Comparison of ENCODE assay signal across 29 mouse cellular contexts in genomic region chr16:5036649-5037234, GRCm38 (mm10). TPM values are rescaled to one million over a fixed set of nuclear protein-coding genes. Genes with fewer than 3 reads are reported as not detected.
DNase-seq lines count a peak whose midpoint lies in the region; ATAC-seq and TF ChIP-seq lines count a peak whose summit lies in the region.
"Had no signal": no experiment of that assay in that cellular context is flagged by ENCODE, and none has a peak within 500 bp of the region (broad histone marks: within the 10 kb centered on the region; RNA-seq: fewer than 3 reads in every experiment).

No protein-coding gene starts in this region.

- H3K27ac ChIP-seq in heart, adult 2 months: no peak overlapping the region; the same call in 1 of the 2 replicates
- peak overlapping the region; percentile 23; the same call in 1 of the 2 replicates for H3K27ac ChIP-seq in layer of hippocampus, adult 2 months
- H3K27ac ChIP-seq: forebrain, embryonic 13.5 days; hindbrain, embryonic 13.5 days; limb, embryonic 13.5 days; liver, embryonic 13.5 days; midbrain, embryonic 15.5 days had no signal

- H3K36me3 ChIP-seq in heart, adult 2 months (ENCODE audit: control insufficient read depth, insufficient read depth, low read length): peaks cover 22% of the 10 kb centered on the region

- CTCF ChIA-PET in Patski (lab: Charles Lee): interaction anchor here (1.0 to 1.7 kb wide), 4 partner anchors 9 to 80 kb away, joined by 3 read pairs; partner anchors contain the start of gene Rogdi

- no peak overlapping the region for H3K9ac ChIP-seq in heart, adult 2 months (ENCODE audit: low read depth, low read length)
- H3K9ac ChIP-seq: forebrain, embryonic 13.5 days; hindbrain, embryonic 13.5 days; limb, embryonic 13.5 days; liver, embryonic 13.5 days; midbrain, embryonic 15.5 days had no signal

- no peak overlapping the region for H3K4me3 ChIP-seq in heart, adult 2 months
- H3K4me3 ChIP-seq in layer of hippocampus, adult 2 months: no peak overlapping the region
- H3K4me3 ChIP-seq: erythroblast, embryonic 14.5 days; forebrain, embryonic 13.5 days; hindbrain, embryonic 13.5 days; limb, embryonic 13.5 days; liver, embryonic 13.5 days; midbrain, embryonic 15.5 days; myocyte had no signal

- in situ Hi-C loops in Patski (cut with MboI; ENCODE audit: low pct_unique_long_range_greater_than_20kb): no loop called here

- H3K79me2 ChIP-seq in heart, adult 2 months (replicated peaks; ENCODE audit: control insufficient read depth, insufficient read depth, low read length): peaks cover 2% of the 10 kb centered on the region

- H3K27me3 ChIP-seq in heart, adult 2 months (ENCODE audit: control insufficient read depth, insufficient read depth, low read length): no peaks in the 10 kb centered on the region
- no peaks in the 10 kb centered on the region for H3K27me3 ChIP-seq in Patski
- H3K27me3 ChIP-seq: forebrain, embryonic 13.5 days; hindbrain, embryonic 13.5 days; limb, embryonic 13.5 days; liver, embryonic 13.5 days; midbrain, embryonic 15.5 days had no signal

- 70% methylated on average over 5 of the region's 5 CpGs for WGBS in heart, adult 2 months

- intact Hi-C loops in heart, adult 2 months (cut with DNase I): no loop called here
- intact Hi-C loops in heart, postnatal 25 days (cut with DNase I): no loop called here
- intact Hi-C loops in heart, postnatal 36 days (cut with DNase I): no loop called here

- peaks cover 2% of the 10 kb centered on the region for H3K4me1 ChIP-seq in heart, adult 2 months (ENCODE audit: control insufficient read depth, insufficient read depth, low read length)
- H3K4me1 ChIP-seq: forebrain, embryonic 13.5 days; hindbrain, embryonic 13.5 days; limb, embryonic 13.5 days; liver, embryonic 13.5 days; midbrain, embryonic 15.5 days had no signal

- TF ChIP-seq POLR2A in heart, adult 2 months (IDR thresholded peaks at IDR 0.05; ENCODE audit: insufficient read depth, low read depth, low read length): 0 out of 2 replicates have a peak, but pooled peaks have one; percentile 29

- DNase-seq in heart, adult 2 months: peak; percentile 43 to 47
- DNase-seq in heart, postnatal 25 days (ENCODE audit: low spot score): no peak
- DNase-seq in layer of hippocampus, adult 2 months (ENCODE audit: low spot score in 2 of 2): peak in 1 of 2 experiments; percentile 23
- DNase-seq in layer of hippocampus, postnatal 36 days: no peak
- peak; percentile 55 for DNase-seq in Patski (ENCODE audit: low read depth, low spot score)
- DNase-seq in heart, postnatal 36 days: peak; percentile 24 to 37
- DNase-seq in yolk sac, embryonic 10.5 days (ENCODE audit: low spot score): no peak
- DNase-seq: adrenal gland, adult 2 months; cerebellum, adult 8-10 months; gastrocnemius, postnatal 10 days; liver, embryonic 13.5 days; right cerebral cortex, postnatal 25 days; thymus, postnatal 4 days had no signal

- peak; percentile 62 for ATAC-seq in Patski
- ATAC-seq: forebrain, embryonic 13.5 days; midbrain, embryonic 15.5 days had no signal

- no peak for TF ChIP-seq CTCF in heart, adult 2 months (IDR thresholded peaks at IDR 0.05)
- TF ChIP-seq CTCF in layer of hippocampus, adult 2 months (conservative IDR thresholded peaks at IDR 0.05): no peak
- TF ChIP-seq CTCF in Patski (IDR thresholded peaks at IDR 0.05): no peak

- TF ChIP-seq EP300 in heart, adult 2 months (IDR thresholded peaks at IDR 0.05; ENCODE audit: insufficient read depth, low read depth, low read length): 0 out of 2 replicates have a peak, but pooled peaks have one; percentile 22

- POLR2A ChIA-PET in Patski (lab: Charles Lee): interaction anchor here (0.6 to 0.9 kb wide), 2 partner anchors 20 to 122 kb away, joined by 3 read pairs; no protein-coding TSS in a partner anchor

RNA-seq across cellular contexts. Expression of gene Glyr1, which starts 12.9 kb away (rescaled TPM):
- total RNA-seq in heart, adult 2 months (2021): 10 to 100 TPM; 39.2 to 42.9 TPM
- polyA plus RNA-seq in heart, adult 2 months (2012; rRNA removed): 35.9 and 48.6 TPM in 2 replicates
- 10 to 100 TPM; 42.4 to 46.8 TPM for total RNA-seq in heart, postnatal 25 days (2021)
- 100 to 1,000 TPM; 144 TPM for total RNA-seq in layer of hippocampus, adult 2 months (2021)
- total RNA-seq in layer of hippocampus, postnatal 36 days (2021): 100 to 1,000 TPM; 139 TPM
- polyA plus RNA-seq in Patski (2021): 102 TPM
- 10 to 100 TPM; 43.8 to 46.0 TPM for total RNA-seq in heart, postnatal 36 days (2021)

RNA-seq across cellular contexts. Expression of gene Ubn1, which starts 13.1 kb away (rescaled TPM):
- total RNA-seq in heart, adult 2 months (2021): 10 to 100 TPM; 22.8 to 23.1 TPM
- polyA plus RNA-seq in heart, adult 2 months (2012; rRNA removed): 15.8 and 21.2 TPM in 2 replicates
- 10 to 100 TPM; 23.5 to 30.8 TPM for total RNA-seq in heart, postnatal 25 days (2021)
- total RNA-seq in layer of hippocampus, adult 2 months (2021): 10 to 100 TPM; 43.6 to 44.2 TPM
- total RNA-seq in layer of hippocampus, postnatal 36 days (2021): 10 to 100 TPM; 42.9 to 45.0 TPM
- 27.7 TPM for polyA plus RNA-seq in Patski (2021)
- total RNA-seq in heart, postnatal 36 days (2021): 10 to 100 TPM; 26.4 to 28.5 TPM

RNA-seq across cellular contexts. Expression of gene Rogdi, which starts 23.4 kb away (rescaled TPM):
- 10 to 100 TPM; 15.5 to 19.4 TPM for total RNA-seq in heart, adult 2 months (2021)
- polyA plus RNA-seq in heart, adult 2 months (2012; rRNA removed): 50.7 and 63.0 TPM in 2 replicates
- total RNA-seq in heart, postnatal 25 days (2021): 10 to 100 TPM; 20.8 to 22.4 TPM
- 100 to 1,000 TPM; 394 to 420 TPM for total RNA-seq in layer of hippocampus, adult 2 months (2021)
- total RNA-seq in layer of hippocampus, postnatal 36 days (2021): 100 to 1,000 TPM; 362 to 395 TPM
- 50.2 TPM for polyA plus RNA-seq in Patski (2021)
- total RNA-seq in heart, postnatal 36 days (2021): 10 to 100 TPM; 16.2 to 19.7 TPM

RNA-seq across cellular contexts. Expression of gene Smim22, which starts 29.7 kb away (rescaled TPM):
- not detected for total RNA-seq in heart, adult 2 months (2021)
- polyA plus RNA-seq in heart, adult 2 months (2012; rRNA removed): 2.1 TPM in 1 of 2 replicates, not detected in the other
- total RNA-seq in heart, postnatal 25 days (2021): not detected
- total RNA-seq in layer of hippocampus, adult 2 months (2021): not detected
- not detected for total RNA-seq in layer of hippocampus, postnatal 36 days (2021)
- not detected for polyA plus RNA-seq in Patski (2021)
- total RNA-seq in heart, postnatal 36 days (2021): not detected
- total RNA-seq: adrenal gland, adult 2 months; common myeloid progenitor, adult 5-6 weeks; gastrocnemius, postnatal 10 days; layer of hippocampus, postnatal 10 days; megakaryocyte-erythroid progenitor cell, adult 5-6 weeks had no signal
- polyA plus RNA-seq: erythroblast, embryonic 14.5 days; forebrain, embryonic 13.5 days; neural tube, embryonic 14.5 days had no signal

RNA-seq across cellular contexts. Expression of gene Sept12, which starts 39.1 kb away (rescaled TPM):
- not detected for total RNA-seq in heart, adult 2 months (2021)
- 0.20 and 0.23 TPM in 2 replicates for polyA plus RNA-seq in heart, adult 2 months (2012; rRNA removed)
- not detected for total RNA-seq in heart, postnatal 25 days (2021)
- total RNA-seq in layer of hippocampus, adult 2 months (2021): not detected
- not detected for total RNA-seq in layer of hippocampus, postnatal 36 days (2021)
- polyA plus RNA-seq in Patski (2021): 0.09 TPM
- not detected for total RNA-seq in heart, postnatal 36 days (2021)
- total RNA-seq: adrenal gland, adult 2 months; common myeloid progenitor, adult 5-6 weeks; gastrocnemius, postnatal 10 days; layer of hippocampus, postnatal 10 days; megakaryocyte-erythroid progenitor cell, adult 5-6 weeks had no signal
- polyA plus RNA-seq: adrenal gland, adult 2 months; embryonic facial prominence, embryonic 11.5 days; erythroblast, embryonic 14.5 days; forebrain, embryonic 13.5 days; heart, embryonic 14.5 days; hindbrain, embryonic 13.5 days; intestine, embryonic 14.5 days; limb, embryonic 13.5 days; liver, embryonic 13.5 days; lung, embryonic 16.5 days; midbrain, embryonic 15.5 days; neural tube, embryonic 14.5 days; spleen, adult 2 months; stomach, embryonic 14.5 days had no signal

Comparison
In these comparisons a context has a peak if more than half of its experiments do, and no peak if none do; other contexts are left out.
1. DNase-seq: peak in heart, adult 2 months (2 of 2), Patski (single experiment) and heart, postnatal 36 days (2 of 2); none in heart, postnatal 25 days (single experiment), layer of hippocampus, postnatal 36 days (0 of 2) and yolk sac, embryonic 10.5 days (single experiment).
2. RNA of gene Rogdi, which starts 23.4 kb away (total RNA-seq): 394 to 420 TPM in layer of hippocampus, adult 2 months and 362 to 395 TPM in layer of hippocampus, postnatal 36 days; 20.8 to 22.4 TPM in heart, postnatal 25 days, 16.2 to 19.7 TPM in heart, postnatal 36 days and 15.5 to 19.4 TPM in heart, adult 2 months; every median in the first group is over 10 times any median in the second.